Comparison of ENCODE assay signal across 8 mouse cellular contexts in genomic region chr8:123628968-123629755, GRCm38 (mm10). TPM values are rescaled to one million over a fixed set of nuclear protein-coding genes. Genes with fewer than 3 reads are reported as not detected.
DNase-seq lines count a peak whose midpoint lies in the region; ATAC-seq and TF ChIP-seq lines count a peak whose summit lies in the region.

No protein-coding gene starts in this region.

- DNase-seq in CD4-positive, CD25-positive, alpha-beta regulatory T cell, adult 2 months (ENCODE audit: low read depth, low spot score) = peak; percentile 81
- peak; percentile 78 to 86 for DNase-seq in adrenal gland, postnatal 36 days
- peak; percentile 67 to 81 for DNase-seq in heart, adult 2 months
- DNase-seq in kidney, adult 8-10 months = peak; percentile 25 to 61

- no peak for TF ChIP-seq POLR2A in heart, adult 2 months (IDR thresholded peaks at IDR 0.05; ENCODE audit: insufficient read depth, low read depth, low read length)

- peak overlapping the region; percentile 33 for H3K4me3 ChIP-seq in embryonic facial prominence, embryonic 12.5 days
- H3K4me3 ChIP-seq in heart, adult 2 months = peak overlapping the region; percentile 43
- H3K4me3 ChIP-seq in limb, embryonic 15.5 days = peak overlapping the region; percentile 31
- H3K4me3 ChIP-seq in midbrain, embryonic 16.5 days (ENCODE audit: low read depth, low read length) = peak overlapping the region; percentile 25
- peak overlapping the region; percentile 37 for H3K4me3 ChIP-seq in stomach, embryonic 16.5 days (replicated peaks; ENCODE audit: low read length)

- H3K27ac ChIP-seq in embryonic facial prominence, embryonic 12.5 days = no peak overlapping the region
- no peak overlapping the region for H3K27ac ChIP-seq in heart, adult 2 months
- H3K27ac ChIP-seq in limb, embryonic 15.5 days = no peak overlapping the region
- no peak overlapping the region for H3K27ac ChIP-seq in midbrain, embryonic 16.5 days (ENCODE audit: low read length)
- no peak overlapping the region for H3K27ac ChIP-seq in stomach, embryonic 16.5 days (ENCODE audit: low read length)

- no peak for TF ChIP-seq EP300 in heart, adult 2 months (IDR thresholded peaks at IDR 0.05; ENCODE audit: insufficient read depth, low read depth, low read length)

- H3K9ac ChIP-seq in embryonic facial prominence, embryonic 12.5 days = peak overlapping the region; percentile 19; the same call in 1 of the 2 replicates
- H3K9ac ChIP-seq in heart, adult 2 months (ENCODE audit: low read depth, low read length) = no peak overlapping the region
- no peak overlapping the region for H3K9ac ChIP-seq in limb, embryonic 15.5 days
- 0 out of 2 replicates have a peak overlapping the region, but pooled peaks have one; percentile 53 for H3K9ac ChIP-seq in midbrain, embryonic 16.5 days (ENCODE audit: low read depth, low read length)
- H3K9ac ChIP-seq in stomach, embryonic 16.5 days (ENCODE audit: low read length) = 0 out of 2 replicates have a peak overlapping the region, but pooled peaks have one; percentile 48

- no peaks in the 10 kb centered on the region for H3K36me3 ChIP-seq in embryonic facial prominence, embryonic 12.5 days
- no peaks in the 10 kb centered on the region for H3K36me3 ChIP-seq in heart, adult 2 months (ENCODE audit: control insufficient read depth, insufficient read depth, low read length)
- no peaks in the 10 kb centered on the region for H3K36me3 ChIP-seq in limb, embryonic 15.5 days
- H3K36me3 ChIP-seq in midbrain, embryonic 16.5 days (ENCODE audit: control insufficient read depth, insufficient read depth, low read length) = no peaks in the 10 kb centered on the region
- no peaks in the 10 kb centered on the region for H3K36me3 ChIP-seq in stomach, embryonic 16.5 days (ENCODE audit: control insufficient read depth, insufficient read depth, low read length)

- H3K4me2 ChIP-seq in embryonic facial prominence, embryonic 12.5 days (replicated peaks) = peak overlapping the region; percentile 64
- H3K4me2 ChIP-seq in limb, embryonic 15.5 days = peak overlapping the region; percentile 54
- H3K4me2 ChIP-seq in midbrain, embryonic 16.5 days (ENCODE audit: low read length) = peak overlapping the region; percentile 63
- peak overlapping the region; percentile 67 for H3K4me2 ChIP-seq in stomach, embryonic 16.5 days (ENCODE audit: low read depth, low read length)

- WGBS in embryonic facial prominence, embryonic 12.5 days = 11% methylated on average over 19 of the region's 19 CpGs
- WGBS in heart, adult 2 months = 9% methylated on average over 19 of the region's 19 CpGs
- 9% methylated on average over 19 of the region's 19 CpGs for WGBS in limb, embryonic 15.5 days
- WGBS in midbrain, embryonic 16.5 days = 12% methylated on average over 19 of the region's 19 CpGs
- 9% methylated on average over 19 of the region's 19 CpGs for WGBS in stomach, embryonic 16.5 days

- no peak; the same call in 1 of the 2 replicates for ATAC-seq in embryonic facial prominence, embryonic 12.5 days (ENCODE audit: insufficient number of reproducible peaks, insufficient read depth, low FRiP score, low TSS enrichment)
- ATAC-seq in limb, embryonic 15.5 days (ENCODE audit: insufficient number of reproducible peaks, low FRiP score, low TSS enrichment, low read depth) = no peak
- peak; percentile 25; the same call in 1 of the 2 replicates for ATAC-seq in midbrain, embryonic 16.5 days
- ATAC-seq in stomach, embryonic 16.5 days (ENCODE audit: insufficient read depth, low FRiP score) = peak; percentile 48; the same call in 1 of the 2 replicates

- intact Hi-C loops in heart, adult 2 months (cut with DNase I) = no loop called here

- H3K27me3 ChIP-seq in embryonic facial prominence, embryonic 12.5 days = peaks cover 39% of the 10 kb centered on the region
- H3K27me3 ChIP-seq in heart, adult 2 months (ENCODE audit: control insufficient read depth, insufficient read depth, low read length) = no peaks in the 10 kb centered on the region
- H3K27me3 ChIP-seq in limb, embryonic 15.5 days = peaks cover 39% of the 10 kb centered on the region
- H3K27me3 ChIP-seq in midbrain, embryonic 16.5 days (ENCODE audit: control insufficient read depth, insufficient read depth, low read depth, low read length) = peaks cover 18% of the 10 kb centered on the region
- peaks cover 14% of the 10 kb centered on the region for H3K27me3 ChIP-seq in stomach, embryonic 16.5 days (ENCODE audit: control insufficient read depth, insufficient read depth, low read length)

- no peaks in the 10 kb centered on the region for H3K9me3 ChIP-seq in embryonic facial prominence, embryonic 12.5 days
- no peaks in the 10 kb centered on the region for H3K9me3 ChIP-seq in limb, embryonic 15.5 days
- no peaks in the 10 kb centered on the region for H3K9me3 ChIP-seq in midbrain, embryonic 16.5 days (replicated peaks; ENCODE audit: control insufficient read depth, low read length, poor library complexity, severe bottlenecking)
- no peaks in the 10 kb centered on the region for H3K9me3 ChIP-seq in stomach, embryonic 16.5 days (replicated peaks; ENCODE audit: control insufficient read depth, low read length)

- peaks cover 10% of the 10 kb centered on the region; the same call in 1 of the 2 replicates for H3K4me1 ChIP-seq in embryonic facial prominence, embryonic 12.5 days
- peaks cover 3% of the 10 kb centered on the region for H3K4me1 ChIP-seq in heart, adult 2 months (ENCODE audit: control insufficient read depth, insufficient read depth, low read length)
- H3K4me1 ChIP-seq in limb, embryonic 15.5 days = peaks cover 21% of the 10 kb centered on the region
- peaks cover 10% of the 10 kb centered on the region for H3K4me1 ChIP-seq in midbrain, embryonic 16.5 days (ENCODE audit: control insufficient read depth, insufficient read depth, low read length)
- peaks cover 17% of the 10 kb centered on the region for H3K4me1 ChIP-seq in stomach, embryonic 16.5 days (ENCODE audit: control insufficient read depth, insufficient read depth, low read length)

- peak; percentile 89 for TF ChIP-seq CTCF in heart, adult 2 months (IDR thresholded peaks at IDR 0.05)

- H3K79me2 ChIP-seq in heart, adult 2 months (replicated peaks; ENCODE audit: control insufficient read depth, insufficient read depth, low read length) = no peaks in the 10 kb centered on the region

RNA-seq across cellular contexts. Expression of gene Rhou, which starts 24.6 kb away (rescaled TPM):
- 10 to 100 TPM; 40.8 to 55.7 TPM for total RNA-seq in adrenal gland, postnatal 36 days (2021)
- polyA plus RNA-seq in embryonic facial prominence, embryonic 12.5 days (2016; fragmentation: Nextera tagmentation; extraction: Ambion mirVana) = 9.1 and 10.0 TPM in 2 replicates
- 1 to 10 TPM; 5.5 to 5.8 TPM for total RNA-seq in heart, adult 2 months (2021)
- polyA plus RNA-seq in heart, adult 2 months (2012; rRNA removed) = 4.1 and 5.1 TPM in 2 replicates
- polyA plus RNA-seq in limb, embryonic 15.5 days (2015; fragmentation: Nextera tagmentation; extraction: Ambion mirVana) = 10.8 and 10.9 TPM in 2 replicates
- 10.1 and 13.2 TPM in 2 replicates for polyA plus RNA-seq in midbrain, embryonic 16.5 days (2015; fragmentation: Nextera tagmentation; extraction: Ambion mirVana)
- 7.8 and 8.7 TPM in 2 replicates for polyA plus RNA-seq in stomach, embryonic 16.5 days (2015; fragmentation: Nextera tagmentation; extraction: Ambion mirVana)

Comparison
In these comparisons a context has a peak if more than half of its experiments do, and no peak if none do; other contexts are left out.
1. ATAC-seq: peak in midbrain, embryonic 16.5 days (single experiment) and stomach, embryonic 16.5 days (single experiment); none in embryonic facial prominence, embryonic 12.5 days (single experiment) and limb, embryonic 15.5 days (single experiment).
2. H3K9ac ChIP-seq: peak in embryonic facial prominence, embryonic 12.5 days (single experiment), midbrain, embryonic 16.5 days (single experiment) and stomach, embryonic 16.5 days (single experiment); none in heart, adult 2 months (single experiment) and limb, embryonic 15.5 days (single experiment).
3. Peak in every context shown above with its lines, with median percentiles within 50 percentile points of each other: DNase-seq, H3K4me2 ChIP-seq and H3K4me3 ChIP-seq.